13 mouse cellular contexts compared by ENCODE assay signal in genomic region chr9:9412460-9413181, GRCm38 (mm10).
DNase-seq lines count a peak whose midpoint lies in the region; ATAC-seq and TF ChIP-seq lines count a peak whose summit lies in the region.
"Had no signal": no experiment of that assay in that cellular context is flagged by ENCODE, and none has a peak within 500 bp of the region (broad histone marks: within the 10 kb centered on the region; RNA-seq: fewer than 3 reads in every experiment).

No protein-coding gene starts in this region.

- peak; percentile 3 to 4 for DNase-seq in cerebellum, postnatal 25 days
- DNase-seq in cerebellum, adult 8-10 months = no peak
- DNase-seq in retina, embryonic 14.5 days (ENCODE audit: low spot score) = peak; percentile 15
- no peak for DNase-seq in retina, postnatal 1 day
- no peak for DNase-seq in kidney, adult 2 months
- no peak for DNase-seq in lung, adult 18-20 months
- DNase-seq: B cell, adult 2 months; cerebellum, adult 11 months; kidney, postnatal 14 days had no signal

- TF ChIP-seq CTCF in kidney, adult 2 months (conservative IDR thresholded peaks at IDR 0.05; ENCODE audit: insufficient read depth, insufficient read length, low read depth, low read length) = no peak

- TF ChIP-seq POLR2A in kidney, adult 2 months (IDR thresholded peaks at IDR 0.05; ENCODE audit: low read depth, low read length) = no peak

- H3K4me2 ChIP-seq in heart, embryonic 15.5 days = no peak overlapping the region
- H3K4me2 ChIP-seq: intestine, embryonic 15.5 days; limb, embryonic 12.5 days had no signal

- peak; percentile 89 for ATAC-seq in heart, embryonic 15.5 days (replicated peaks; ENCODE audit: insufficient number of reproducible peaks, insufficient read depth, low FRiP score, low read depth)
- ATAC-seq in megakaryocyte-erythroid progenitor cell, adult 5-6 weeks (replicated peaks; ENCODE audit: low FRiP score, low TSS enrichment, poor library complexity, severe bottlenecking) = 0 out of 2 replicates have a peak, but pooled peaks have one; percentile 41
- ATAC-seq: intestine, embryonic 15.5 days had no signal

- H3K27me3 ChIP-seq in heart, embryonic 15.5 days = no peaks in the 10 kb centered on the region
- H3K27me3 ChIP-seq in kidney, adult 2 months (replicated peaks; ENCODE audit: control insufficient read depth, insufficient read depth, low read length) = no peaks in the 10 kb centered on the region
- H3K27me3 ChIP-seq: intestine, embryonic 15.5 days; limb, embryonic 12.5 days had no signal

- WGBS in heart, embryonic 15.5 days = 38% methylated on average over 3 of the region's 3 CpGs
- 55% methylated on average over 3 of the region's 3 CpGs for WGBS in kidney, adult 2 months

- no peaks in the 10 kb centered on the region for H3K9me3 ChIP-seq in heart, embryonic 15.5 days (replicated peaks)
- H3K9me3 ChIP-seq: intestine, embryonic 15.5 days; limb, embryonic 12.5 days had no signal

- peak overlapping the region; percentile 67 for H3K27ac ChIP-seq in heart, embryonic 15.5 days
- H3K27ac ChIP-seq in kidney, adult 2 months (ENCODE audit: insufficient read depth, low read depth, low read length) = no peak overlapping the region
- H3K27ac ChIP-seq: intestine, embryonic 15.5 days; limb, embryonic 12.5 days had no signal

- no peak overlapping the region for H3K9ac ChIP-seq in heart, embryonic 15.5 days
- H3K9ac ChIP-seq: intestine, embryonic 15.5 days; limb, embryonic 12.5 days had no signal

- no peak overlapping the region for H3K4me3 ChIP-seq in heart, embryonic 15.5 days
- no peak overlapping the region for H3K4me3 ChIP-seq in kidney, adult 2 months (ENCODE audit: insufficient read depth, low read depth, low read length)
- H3K4me3 ChIP-seq: intestine, embryonic 15.5 days; limb, embryonic 12.5 days had no signal

- peaks cover 6% of the 10 kb centered on the region for H3K4me1 ChIP-seq in heart, embryonic 15.5 days (replicated peaks)
- H3K4me1 ChIP-seq in kidney, adult 2 months (ENCODE audit: control insufficient read depth, insufficient read depth, low read length) = no peaks in the 10 kb centered on the region
- H3K4me1 ChIP-seq: intestine, embryonic 15.5 days; limb, embryonic 12.5 days had no signal

- H3K36me3 ChIP-seq in heart, embryonic 15.5 days = no peaks in the 10 kb centered on the region
- H3K36me3 ChIP-seq in kidney, adult 2 months (ENCODE audit: control insufficient read depth, insufficient read depth, low read length) = no peaks in the 10 kb centered on the region
- H3K36me3 ChIP-seq: intestine, embryonic 15.5 days; limb, embryonic 12.5 days had no signal

Comparison
In these comparisons a context has a peak if more than half of its experiments do, and no peak if none do; other contexts are left out.
1. DNase-seq: peak in cerebellum, postnatal 25 days (2 of 2) and retina, embryonic 14.5 days (single experiment); none in cerebellum, adult 8-10 months (single experiment), retina, postnatal 1 day (single experiment), kidney, adult 2 months (single experiment) and lung, adult 18-20 months (0 of 2).